Mouse (Mus musculus): ENCODE measurements around the gene Nusap1. TPM values are rescaled to one million over a fixed set of nuclear protein-coding genes. Genes with fewer than 3 reads are reported as not detected.

The Nusap1 gene
- polyA plus RNA-seq (2012; ENCODE audit: low replicate concordance): 1.7 and 3.2 TPM in 2 replicates

GRCm38 (mm10) chr2:119618199-119618982 is at the start of gene Nusap1, which contains the start of gene Oip5:
Gene Nusap1 (plus strand): TSS chr2:119618298.
Gene Oip5 (minus strand): TSS chr2:119618469.

GRCm38 (mm10) chr2:119662220-119663182 is 44.4 kb downstream of the Nusap1 start, which contains the start of gene Ndufaf1:
Gene Ndufaf1 (minus strand): TSS chr2:119662827.

GRCm38 (mm10) chr2:119674525-119675214 is 56.6 kb downstream of the Nusap1 start, which contains the start of gene Rtf1:
Gene Rtf1 (plus strand): TSS chr2:119675068.

Other genes starting within 250 kb of the Nusap1 start
- 5.3 and 6.5 TPM in 2 replicates for gene Ino80, start 140.6 kb upstream of the Nusap1 start, polyA plus RNA-seq (2012; ENCODE audit: low replicate concordance)
- 0.02 and 0.26 TPM in 2 replicates for gene Exd1, start 70.7 kb upstream of the Nusap1 start, polyA plus RNA-seq (2012; ENCODE audit: low replicate concordance)
- 7.7 and 12.7 TPM in 2 replicates for gene Chp1, start 70.6 kb upstream of the Nusap1 start, polyA plus RNA-seq (2012; ENCODE audit: low replicate concordance)
- 7.5 and 30.5 TPM in 2 replicates for gene Oip5, start 171 bp downstream of the Nusap1 start, polyA plus RNA-seq (2012; ENCODE audit: low replicate concordance)
- gene Ndufaf1, start 44.5 kb downstream of the Nusap1 start, polyA plus RNA-seq (2012; ENCODE audit: low replicate concordance): 2.2 and 3.8 TPM in 2 replicates
- gene Rtf1, start 56.8 kb downstream of the Nusap1 start, polyA plus RNA-seq (2012; ENCODE audit: low replicate concordance): 10.0 and 27.0 TPM in 2 replicates
- gene Itpka, start 124.0 kb downstream of the Nusap1 start, polyA plus RNA-seq (2012; ENCODE audit: low replicate concordance): 0.60 and 0.65 TPM in 2 replicates
- 1.1 and 1.3 TPM in 2 replicates for gene Ltk, start 142.1 kb downstream of the Nusap1 start, polyA plus RNA-seq (2012; ENCODE audit: low replicate concordance)
- gene Rpap1, start 169.2 kb downstream of the Nusap1 start, polyA plus RNA-seq (2012; ENCODE audit: low replicate concordance): 9.6 and 36.8 TPM in 2 replicates
- 0.19 and 0.57 TPM in 2 replicates for gene Tyro3, start 179.4 kb downstream of the Nusap1 start, polyA plus RNA-seq (2012; ENCODE audit: low replicate concordance)

All from leukemia stem cell, adult 10-12 weeks (primary cell).